8 mouse cellular contexts compared by ENCODE assay signal in the genomic region with DNA sequence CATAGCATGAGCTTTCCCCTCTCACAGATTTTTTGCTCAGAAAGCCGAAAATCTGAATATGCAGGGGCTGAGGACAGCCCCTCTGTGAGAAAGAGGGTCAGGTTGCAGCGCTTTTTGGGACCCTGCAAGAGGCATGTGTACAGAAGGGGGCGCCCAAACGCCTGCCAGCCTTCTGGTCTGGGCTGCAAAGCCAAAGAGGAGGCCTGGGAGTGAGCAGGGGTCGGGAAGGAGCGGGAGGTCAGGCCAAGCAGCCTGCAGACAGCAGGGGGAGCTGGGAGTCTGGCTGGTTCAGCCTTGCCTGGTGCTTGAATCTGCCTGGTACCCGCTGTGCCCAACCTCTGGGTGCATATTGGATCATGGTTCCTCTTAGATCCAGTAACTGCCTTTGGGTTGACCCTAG. TPM values are rescaled to one million over a fixed set of nuclear protein-coding genes. Genes with fewer than 3 reads are reported as not detected.
A peak's percentile ranks its signal among the peaks of the same experiment; 100 is the strongest.
DNase-seq lines count a peak whose midpoint lies in the region; ATAC-seq lines count a peak whose summit lies in the region.

No protein-coding gene starts in this region.

- under 1% methylated on average over 7 of the region's 7 CpGs for WGBS in embryonic facial prominence, embryonic 11.5 days
- WGBS in limb, embryonic 12.5 days = 7% methylated on average over 7 of the region's 7 CpGs

- no peak overlapping the region for H3K4me3 ChIP-seq in embryonic facial prominence, embryonic 11.5 days (ENCODE audit: low read depth, low read length)
- no peak overlapping the region for H3K4me3 ChIP-seq in limb, embryonic 12.5 days (replicated peaks)

- no peaks in the 10 kb centered on the region for H3K27me3 ChIP-seq in embryonic facial prominence, embryonic 11.5 days (ENCODE audit: control insufficient read depth, insufficient read depth, low read length)
- no peaks in the 10 kb centered on the region for H3K27me3 ChIP-seq in limb, embryonic 12.5 days

- no peak overlapping the region for H3K27ac ChIP-seq in embryonic facial prominence, embryonic 11.5 days (replicated peaks; ENCODE audit: low read depth, low read length)
- peak overlapping the region; percentile 53 for H3K27ac ChIP-seq in limb, embryonic 12.5 days

- no peaks in the 10 kb centered on the region for H3K36me3 ChIP-seq in embryonic facial prominence, embryonic 11.5 days (replicated peaks; ENCODE audit: control insufficient read depth, insufficient read depth, low read depth, low read length)
- no peaks in the 10 kb centered on the region for H3K36me3 ChIP-seq in limb, embryonic 12.5 days

- no peak overlapping the region for H3K4me2 ChIP-seq in embryonic facial prominence, embryonic 11.5 days (ENCODE audit: low read depth, low read length)
- no peak overlapping the region for H3K4me2 ChIP-seq in limb, embryonic 12.5 days

- no peaks in the 10 kb centered on the region for H3K9me3 ChIP-seq in embryonic facial prominence, embryonic 11.5 days (replicated peaks; ENCODE audit: control insufficient read depth, low read length)
- H3K9me3 ChIP-seq in limb, embryonic 12.5 days = no peaks in the 10 kb centered on the region

- no peak for ATAC-seq in embryonic facial prominence, embryonic 11.5 days (replicated peaks; ENCODE audit: insufficient number of reproducible peaks, low FRiP score, low TSS enrichment, low read depth)
- no peak for ATAC-seq in limb, embryonic 12.5 days (ENCODE audit: insufficient number of reproducible peaks, insufficient read depth, low FRiP score, low TSS enrichment, low read depth)

- DNase-seq in gastrocnemius, postnatal 10 days = peak; percentile 60
- no peak for DNase-seq in gastrocnemius, postnatal 36 days
- DNase-seq in right cerebral cortex, postnatal 14 days = peak; percentile 47
- no peak for DNase-seq in right cerebral cortex, adult 2 months (ENCODE audit: low spot score in 2 of 2)
- peak; percentile 80 for DNase-seq in embryonic facial prominence, embryonic 11.5 days (ENCODE audit: low spot score)
- peak; percentile 54 to 63 for DNase-seq in thymus, postnatal 36 days
- no peak for DNase-seq in left cerebral cortex, adult 11 months (ENCODE audit: low spot score)

- no peak overlapping the region for H3K9ac ChIP-seq in embryonic facial prominence, embryonic 11.5 days (replicated peaks; ENCODE audit: low read length)
- H3K9ac ChIP-seq in limb, embryonic 12.5 days (replicated peaks) = no peak overlapping the region

- intact Hi-C loops in gastrocnemius, postnatal 36 days (cut with DNase I) = no loop called here

- no peaks in the 10 kb centered on the region for H3K4me1 ChIP-seq in embryonic facial prominence, embryonic 11.5 days (ENCODE audit: control insufficient read depth, insufficient read depth, low read length)
- peaks cover 34% of the 10 kb centered on the region for H3K4me1 ChIP-seq in limb, embryonic 12.5 days (replicated peaks)

RNA-seq across cellular contexts. Expression of gene Syt8, which starts 6.4 kb away (rescaled TPM):
- under 1 TPM in 1 of 2 experiments, not detected in 1; 0.36 TPM for total RNA-seq in gastrocnemius, postnatal 10 days (2021)
- total RNA-seq in gastrocnemius, postnatal 36 days (2021) = not detected
- polyA plus RNA-seq in embryonic facial prominence, embryonic 11.5 days (2014; fragmentation: Nextera tagmentation; extraction: Ambion mirVana) = 0.52 TPM in 1 of 2 replicates, not detected in the other
- 0.60 TPM in 1 of 2 replicates, not detected in the other for polyA plus RNA-seq in limb, embryonic 12.5 days (2016; fragmentation: Nextera tagmentation; extraction: Ambion mirVana)

RNA-seq across cellular contexts. Expression of gene Tnni2, which starts 13.4 kb away (rescaled TPM):
- total RNA-seq in gastrocnemius, postnatal 10 days (2021) = over 10,000 TPM; 11,296 to 12,937 TPM
- over 10,000 TPM; 17,613 to 18,280 TPM for total RNA-seq in gastrocnemius, postnatal 36 days (2021)
- 1.4 and 2.7 TPM in 2 replicates for polyA plus RNA-seq in embryonic facial prominence, embryonic 11.5 days (2014; fragmentation: Nextera tagmentation; extraction: Ambion mirVana)
- polyA plus RNA-seq in limb, embryonic 12.5 days (2016; fragmentation: Nextera tagmentation; extraction: Ambion mirVana) = 14.4 and 15.3 TPM in 2 replicates

RNA-seq across cellular contexts. Expression of gene Lsp1, which starts 32.4 kb away (rescaled TPM):
- total RNA-seq in gastrocnemius, postnatal 10 days (2021) = 10 to 100 TPM; 14.4 to 24.4 TPM
- total RNA-seq in gastrocnemius, postnatal 36 days (2021) = 10 to 100 TPM; 37.2 to 75.3 TPM
- 23.3 and 23.7 TPM in 2 replicates for polyA plus RNA-seq in embryonic facial prominence, embryonic 11.5 days (2014; fragmentation: Nextera tagmentation; extraction: Ambion mirVana)
- polyA plus RNA-seq in limb, embryonic 12.5 days (2016; fragmentation: Nextera tagmentation; extraction: Ambion mirVana) = 30.2 and 30.3 TPM in 2 replicates

RNA-seq across cellular contexts. Expression of gene Ctsd, which starts 40.4 kb away (rescaled TPM):
- total RNA-seq in gastrocnemius, postnatal 10 days (2021) = 100 to 1,000 TPM; 249 to 254 TPM
- 100 to 1,000 TPM; 330 to 388 TPM for total RNA-seq in gastrocnemius, postnatal 36 days (2021)
- 163 and 197 TPM in 2 replicates for polyA plus RNA-seq in embryonic facial prominence, embryonic 11.5 days (2014; fragmentation: Nextera tagmentation; extraction: Ambion mirVana)
- 135 and 145 TPM in 2 replicates for polyA plus RNA-seq in limb, embryonic 12.5 days (2016; fragmentation: Nextera tagmentation; extraction: Ambion mirVana)

RNA-seq across cellular contexts. Expression of gene Gm49369, which starts 45.7 kb away (rescaled TPM):
- total RNA-seq in gastrocnemius, postnatal 10 days (2021) = 1 to 10 TPM in 1 of 2 experiments, not detected in 1; 1.0 TPM
- total RNA-seq in gastrocnemius, postnatal 36 days (2021) = 1 to 10 TPM; 3.9 to 9.2 TPM
- 2.0 TPM in 1 of 2 replicates, not detected in the other for polyA plus RNA-seq in embryonic facial prominence, embryonic 11.5 days (2014; fragmentation: Nextera tagmentation; extraction: Ambion mirVana)
- 0.63 and 3.4 TPM in 2 replicates for polyA plus RNA-seq in limb, embryonic 12.5 days (2016; fragmentation: Nextera tagmentation; extraction: Ambion mirVana)

Comparison
In these comparisons a context has a peak if more than half of its experiments do, and no peak if none do; other contexts are left out.
1. DNase-seq: peak in gastrocnemius, postnatal 10 days (single experiment), right cerebral cortex, postnatal 14 days (single experiment), embryonic facial prominence, embryonic 11.5 days (single experiment) and thymus, postnatal 36 days (2 of 2); none in gastrocnemius, postnatal 36 days (0 of 2), right cerebral cortex, adult 2 months (0 of 2) and left cerebral cortex, adult 11 months (single experiment).